Mouse (Mus musculus) hindbrain, embryonic 16.5 days (tissue): ENCODE results near the gene Rdh7. TPM values are rescaled to one million over a fixed set of nuclear protein-coding genes. Genes with fewer than 3 reads are reported as not detected.
"Not testable (repeated sequence)": the region's sequence is repeated elsewhere in the genome, so short reads cannot be mapped to it uniquely, and the experiment has no call there.

Source experiments
- ATAC-seq: fragments of 200-750 bp; cut with Nextera tagmentation; 2 replicates; pipeline ENCODE4 v1.8.0; 2017; ENCODE audit warnings: moderate TSS enrichment, moderate library complexity
- H3K27ac ChIP-seq: fragments of 300-500 bp; sonication (generic); 2 replicates; pipeline ENCODE4 v1.5.1; 2014; ENCODE audit warnings: low read depth, mild to moderate bottlenecking, control low read depth, low read length, moderate library complexity
- H3K27me3 ChIP-seq: fragments of 300-500 bp; sonication (generic); replicated peaks from 2 replicates; pipeline ENCODE4 v1.6.1; 2014; ENCODE audit warnings: low read length; ENCODE audit not compliant: control insufficient read depth, insufficient read depth
- H3K36me3 ChIP-seq: fragments of 300-500 bp; sonication (generic); 2 replicates; pipeline ENCODE4 v1.6.1; 2014; ENCODE audit warnings: mild to moderate bottlenecking, low read length, moderate library complexity, mixed read lengths; ENCODE audit not compliant: control insufficient read depth, insufficient read depth
- H3K4me1 ChIP-seq: fragments of 300-500 bp; sonication (generic); 2 replicates; pipeline ENCODE4 v1.6.1; 2014; ENCODE audit warnings: low read depth, low read length; ENCODE audit not compliant: control insufficient read depth, insufficient read depth
- H3K4me2 ChIP-seq: fragments of 300-500 bp; sonication (generic); 2 replicates; pipeline ENCODE4 v1.6.1; 2014; ENCODE audit warnings: mild to moderate bottlenecking, low read length, control low read depth, moderate library complexity
- H3K4me3 ChIP-seq: fragments of 300-500 bp; sonication (generic); 2 replicates; pipeline ENCODE4 v1.5.1; 2014; ENCODE audit warnings: mild to moderate bottlenecking, low read length, control low read depth, moderate library complexity
- H3K9ac ChIP-seq: fragments of 300-500 bp; sonication (generic); 2 replicates; pipeline ENCODE4 v1.6.1; 2014; ENCODE audit warnings: low read depth, mild to moderate bottlenecking, control low read depth, low read length, moderate library complexity
- H3K9me3 ChIP-seq: fragments of 300-500 bp; sonication (generic); 2 replicates; pipeline ENCODE4 v1.6.1; 2014; ENCODE audit warnings: mild to moderate bottlenecking, low read length, moderate library complexity; ENCODE audit not compliant: control insufficient read depth
- WGBS: fragments of 180-500 bp; shearing (Covaris S2); extraction: QIAGEN DNeasy Blood & Tissue Kit; methylation state at CpG from one replicate; pipeline ENCODE4 v1.1.7; 2014; 5-methylcytosine and 5-hydroxymethylcytosine counted together
- polyA plus RNA-seq: library from polyadenylated mRNA; unstranded; fragments of >200 nt; fragmentation: Nextera tagmentation; extraction: Ambion mirVana; gene quantifications from 2 replicates; pipeline ENCODE4 v1.2.1, GENCODE M21; 2015

Gene Rdh7
- polyA plus RNA-seq, 1 experiment from 2014 or later = not detected

DNA sequence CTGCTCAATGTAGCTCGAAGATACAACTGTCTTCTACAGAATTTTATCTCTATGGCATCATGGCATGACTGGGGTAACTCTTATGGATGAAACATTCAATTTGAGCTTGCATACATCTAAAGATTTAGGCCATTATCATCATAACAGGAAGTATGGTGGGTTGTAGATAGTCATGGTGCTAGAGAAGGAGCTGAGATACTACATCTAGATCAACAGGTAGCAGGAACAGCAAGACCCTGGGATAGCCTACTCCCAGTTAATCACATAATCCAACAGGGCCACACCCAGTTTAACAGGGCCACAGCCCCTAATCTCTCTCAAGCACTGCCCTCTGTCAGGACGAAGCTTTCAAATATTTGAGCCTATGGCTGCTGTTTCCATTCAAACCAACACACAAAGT is 47.8 kb downstream of the Rdh7 start:
- H3K27ac ChIP-seq = no peak overlapping the region
- WGBS = 78% methylated on average over 2 of the region's 2 CpGs
- no peak overlapping the region for H3K9ac ChIP-seq
- no peaks in the 10 kb centered on the region for H3K36me3 ChIP-seq
- no peak for ATAC-seq
- H3K27me3 ChIP-seq = no peaks in the 10 kb centered on the region
- no peak overlapping the region for H3K4me3 ChIP-seq
- H3K4me2 ChIP-seq = no peak overlapping the region
- H3K4me1 ChIP-seq = no peaks in the 10 kb centered on the region
- no peaks in the 10 kb centered on the region for H3K9me3 ChIP-seq

DNA sequence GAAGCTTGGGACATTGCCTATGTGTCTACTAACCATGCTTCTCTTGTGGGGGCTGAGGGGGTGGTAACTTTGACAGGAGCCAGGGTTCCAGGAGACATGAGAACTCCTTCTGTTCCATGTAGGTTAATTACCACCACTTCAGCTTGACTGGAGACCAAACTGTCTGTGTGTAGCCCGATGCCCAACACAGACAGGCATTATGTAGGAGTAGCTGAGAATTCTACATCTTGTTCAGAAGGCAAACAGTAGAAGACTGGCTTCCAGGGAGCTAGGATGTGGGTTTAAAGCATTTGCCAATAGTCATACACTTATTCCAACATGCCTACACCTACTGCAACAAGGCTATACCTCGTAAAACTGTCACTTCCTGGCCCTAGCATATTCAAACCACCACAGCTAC is 50.1 kb downstream of the Rdh7 start:
- Histone ChIP-seq H3K4me3 (no peak overlapping the region), H3K36me3 (no peaks in the 10 kb centered on the region), H3K9me3 (no peaks in the 10 kb centered on the region), H3K27ac (no peak overlapping the region), H3K4me2 (no peak overlapping the region), H3K27me3 (no peaks in the 10 kb centered on the region), H3K4me1 (no peaks in the 10 kb centered on the region), H3K9ac (no peak overlapping the region)
- ATAC-seq = no peak
- WGBS = 92% methylated on average over 2 of the region's 2 CpGs

- ATAC-seq, H3K9ac ChIP-seq, H3K27me3 ChIP-seq, H3K9me3 ChIP-seq, H3K4me3 ChIP-seq, H3K4me2 ChIP-seq, H3K36me3 ChIP-seq, H3K4me1 ChIP-seq, H3K27ac ChIP-seq: not testable (repeated sequence)
- WGBS = 96% methylated on average over 5 of the region's 5 CpGs
Measured at GRCm38 (mm10) chr10:127837793-127838192, 50.8 kb downstream of the Rdh7 start.

DNA sequence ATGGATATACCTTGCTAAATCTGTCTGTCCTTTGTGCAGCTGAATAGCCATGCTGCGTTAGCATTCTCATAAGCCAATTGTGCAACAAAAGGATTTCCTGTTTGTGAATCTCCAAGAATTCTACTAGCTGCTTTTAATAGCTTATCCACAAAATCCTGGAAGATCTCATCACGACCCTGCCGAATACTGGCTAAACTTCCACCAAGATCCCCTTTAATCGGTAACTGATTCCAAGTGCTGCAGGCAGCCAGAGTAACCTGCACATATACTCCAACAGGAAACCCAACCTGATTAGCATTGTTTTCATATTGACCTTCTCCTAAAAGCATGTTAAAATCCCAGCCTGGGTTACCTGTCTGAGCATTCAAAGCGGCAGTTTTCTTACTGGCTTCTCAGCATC is 53.3 kb downstream of the Rdh7 start:
- H3K36me3 ChIP-seq = no peaks in the 10 kb centered on the region
- WGBS = 82% methylated on average over 5 of the region's 5 CpGs

GRCm38 (mm10) chr10:127834186-127834585 is 54.4 kb downstream of the Rdh7 start:
- ATAC-seq, H3K4me3 ChIP-seq: not testable (repeated sequence)

More for the DNA sequence above, 53.3 kb downstream of the Rdh7 start:
- no peak overlapping the region for H3K9ac ChIP-seq
- no peak overlapping the region for H3K4me3 ChIP-seq
- H3K4me2 ChIP-seq = no peak overlapping the region
- H3K4me1 ChIP-seq = no peaks in the 10 kb centered on the region
- H3K27me3 ChIP-seq = no peaks in the 10 kb centered on the region
- H3K27ac ChIP-seq = no peak overlapping the region
- ATAC-seq = no peak
- H3K9me3 ChIP-seq = no peaks in the 10 kb centered on the region

More at GRCm38 (mm10) chr10:127834186-127834585, 54.4 kb downstream of the Rdh7 start:
- H3K4me1 ChIP-seq, H3K4me2 ChIP-seq, H3K27me3 ChIP-seq, H3K27ac ChIP-seq, H3K9ac ChIP-seq, H3K36me3 ChIP-seq, H3K9me3 ChIP-seq: not testable (repeated sequence)
- 94% methylated on average over 1 of the region's 1 CpGs for WGBS

Other genes starting within 250 kb of the Rdh7 start
- 6.0 and 8.0 TPM in 2 replicates for gene Stat6, start 245.8 kb downstream of the Rdh7 start, polyA plus RNA-seq
- gene Nemp1, start 221.9 kb downstream of the Rdh7 start, polyA plus RNA-seq = 2.9 and 3.9 TPM in 2 replicates
- gene Nab2, start 220.2 kb downstream of the Rdh7 start, polyA plus RNA-seq = 2.2 and 3.2 TPM in 2 replicates
- gene Myo1a, start 183.6 kb downstream of the Rdh7 start, polyA plus RNA-seq = 0.52 and 0.73 TPM in 2 replicates
- 0.74 and 2.5 TPM in 2 replicates for gene Tac2, start 164.3 kb downstream of the Rdh7 start, polyA plus RNA-seq
- gene Zbtb39, start 149.3 kb downstream of the Rdh7 start, polyA plus RNA-seq = 2.4 TPM in 2 replicates
- 1.9 and 2.0 TPM in 2 replicates for gene Gpr182, start 137.1 kb downstream of the Rdh7 start, polyA plus RNA-seq
- 0.04 TPM in 1 of 2 replicates, not detected in the other for gene Rdh1, start 129.1 kb downstream of the Rdh7 start, polyA plus RNA-seq
- not detected in 2 replicates for gene Rdh16f1, start 129.0 kb downstream of the Rdh7 start, polyA plus RNA-seq
- 0.20 and 0.21 TPM in 2 replicates for gene Rdh9, start 112.4 kb downstream of the Rdh7 start, polyA plus RNA-seq
- not detected in 2 replicates for gene Rdh16, start 87.7 kb downstream of the Rdh7 start, polyA plus RNA-seq
- not detected in 2 replicates for gene Rdh19, start 38.9 kb downstream of the Rdh7 start, polyA plus RNA-seq
- not detected in 2 replicates for gene Rdh16f2, start 22.3 kb downstream of the Rdh7 start, polyA plus RNA-seq
- not detected in 2 replicates for gene Sdr9c7, start 9.7 kb upstream of the Rdh7 start, polyA plus RNA-seq
- gene Hsd17b6, start 118.8 kb upstream of the Rdh7 start, polyA plus RNA-seq = not detected in 2 replicates
- gene Prim1, start 126.4 kb upstream of the Rdh7 start, polyA plus RNA-seq = 37.2 and 40.2 TPM in 2 replicates
- gene Naca, start 146.8 kb upstream of the Rdh7 start, polyA plus RNA-seq = 426 and 444 TPM in 2 replicates
- gene Ptges3, start 170.1 kb upstream of the Rdh7 start, polyA plus RNA-seq = 359 and 361 TPM in 2 replicates
- gene Atp5b, start 194.5 kb upstream of the Rdh7 start, polyA plus RNA-seq = 2,423 and 2,704 TPM in 2 replicates
- 6.9 and 7.3 TPM in 2 replicates for gene Baz2a, start 202.8 kb upstream of the Rdh7 start, polyA plus RNA-seq